Mouse (Mus musculus): ENCODE measurements at regions not wholly inside any gene's neighbourhood (a gene's known extent, or its start where the extent isn't known, plus 50 kb on each side); places are given as distances from the start of the nearest gene placed in this dataset.

DNA sequence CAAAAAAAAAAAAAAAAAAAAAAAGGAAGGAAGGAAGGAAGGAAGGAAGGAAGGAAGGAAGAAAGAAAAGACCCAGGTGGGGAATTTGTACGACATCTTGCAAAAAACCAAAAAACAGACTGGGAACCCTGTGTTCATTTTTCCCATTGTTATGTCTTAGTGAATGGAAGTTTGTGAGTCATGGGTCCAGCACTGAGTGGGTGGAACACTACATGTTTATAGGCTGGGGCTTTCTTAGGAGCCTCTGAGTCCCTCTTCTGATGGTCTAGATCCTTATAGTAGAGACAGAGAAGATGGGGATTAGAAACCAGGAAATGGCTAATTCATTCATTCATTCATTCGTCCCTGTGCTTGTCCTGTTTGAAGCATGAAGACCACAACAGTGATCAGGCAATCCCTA lies 105.5 kb downstream of the Tpra1 start:
- no peak for DNase-seq

DNA sequence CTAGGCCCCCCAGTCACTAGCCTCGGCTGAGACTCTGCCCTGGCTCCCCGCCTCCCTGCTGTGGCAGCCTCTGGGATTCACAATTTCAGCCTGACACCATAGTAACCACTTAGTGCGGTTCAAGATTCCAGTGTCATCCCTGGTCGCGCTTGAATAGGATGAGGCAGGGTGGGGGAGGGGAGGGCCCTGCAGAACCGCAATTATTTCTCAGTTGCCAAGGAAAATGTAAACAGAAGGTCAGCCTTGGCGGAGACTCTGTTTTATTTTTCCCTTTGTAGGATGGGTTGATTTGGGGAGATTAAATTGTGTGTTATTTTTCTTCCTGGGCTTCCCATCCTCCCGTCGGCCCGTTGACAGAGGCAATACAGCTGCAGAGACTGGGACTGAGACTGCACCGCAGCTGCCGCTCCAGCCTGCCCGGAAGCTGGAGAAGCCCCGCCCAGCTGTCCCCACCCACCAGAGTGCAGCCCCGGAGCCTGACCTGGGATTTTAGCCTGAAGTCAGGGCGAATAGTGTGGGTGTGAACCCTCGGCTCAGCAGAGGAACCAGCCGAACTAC lies 106.6 kb downstream of the Tpra1 start:
- peak; percentile 82 for DNase-seq

DNA sequence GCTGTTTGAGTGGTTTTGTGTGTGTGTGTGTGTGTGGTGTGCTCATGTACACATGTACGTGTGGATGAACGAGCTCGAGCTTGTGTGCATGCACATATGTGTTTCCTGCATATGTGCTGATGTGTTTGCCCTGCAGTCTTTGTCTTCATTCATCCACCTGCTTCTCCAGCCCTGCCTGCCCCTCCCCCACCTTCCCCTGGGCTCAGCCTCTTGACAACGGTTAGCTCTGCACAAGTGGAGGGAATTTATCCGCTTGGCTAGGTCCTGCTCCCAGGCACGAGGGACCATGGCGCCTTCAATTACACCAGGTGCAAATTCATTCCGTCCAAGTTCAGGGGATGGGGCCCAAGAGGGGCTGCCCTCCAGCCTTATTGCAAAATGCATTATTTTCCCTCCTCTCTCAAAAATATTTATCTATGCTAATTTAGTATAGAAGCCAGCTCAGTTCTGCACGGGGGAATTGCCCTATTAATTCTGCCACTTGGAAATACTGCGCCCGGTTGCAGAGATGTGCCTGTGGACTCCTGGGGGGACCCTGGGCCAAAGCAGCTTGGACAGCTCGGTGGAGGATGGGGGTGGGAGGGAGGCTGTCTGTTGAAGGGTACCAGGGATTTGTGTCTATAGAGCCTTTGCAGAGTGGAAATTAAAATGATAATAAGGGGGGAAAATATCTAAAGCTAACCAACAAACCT lies 111.1 kb downstream of the Tpra1 start:
- peak; percentile 94 for DNase-seq

DNA sequence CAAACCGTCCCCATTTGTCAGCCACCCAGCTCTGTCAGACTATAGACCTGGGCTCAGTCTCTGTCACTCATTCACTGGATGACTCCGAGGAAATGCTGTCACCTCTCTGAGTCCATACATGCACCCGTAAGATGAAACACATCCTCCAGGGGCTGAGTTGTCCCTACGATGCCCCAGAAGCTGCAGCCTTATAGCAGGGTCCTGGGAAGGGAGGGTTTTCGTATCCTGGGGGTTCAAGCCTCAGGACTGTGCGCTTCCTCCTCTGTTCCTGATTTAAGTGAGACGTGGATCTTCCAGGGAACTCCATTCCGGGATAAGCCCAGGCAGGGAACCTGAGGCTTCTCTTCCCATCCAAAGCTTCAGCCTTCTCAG lies 111.6 kb downstream of the Tpra1 start:
- no peak for DNase-seq

DNA sequence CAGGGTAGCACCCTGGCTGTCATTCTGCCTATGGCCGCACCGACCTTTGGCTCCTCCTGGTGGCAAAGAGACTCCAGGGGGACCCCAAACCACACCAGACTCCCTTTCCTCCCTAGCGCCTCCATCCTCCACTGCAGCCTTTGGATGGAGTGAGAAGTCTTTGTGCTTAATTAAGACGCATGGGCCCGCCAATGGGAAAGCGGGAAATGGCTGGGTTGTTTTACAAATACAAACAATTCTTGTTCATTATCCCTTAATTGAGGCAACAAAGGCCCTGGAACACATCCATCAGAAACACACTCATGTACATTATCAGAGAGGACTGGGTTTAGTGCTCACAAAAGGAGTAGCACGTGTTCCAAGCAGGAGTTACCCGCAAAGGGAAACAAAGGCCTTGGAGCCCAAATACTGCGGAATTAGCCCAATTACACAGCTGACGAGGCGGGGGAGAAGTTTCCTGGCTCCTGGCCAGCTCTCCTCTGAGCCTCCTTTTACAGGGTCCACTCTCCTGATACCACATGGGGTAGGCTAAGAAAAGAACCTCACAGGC lies 122.1 kb downstream of the Tpra1 start:
- DNase-seq = peak; percentile 92

DNA sequence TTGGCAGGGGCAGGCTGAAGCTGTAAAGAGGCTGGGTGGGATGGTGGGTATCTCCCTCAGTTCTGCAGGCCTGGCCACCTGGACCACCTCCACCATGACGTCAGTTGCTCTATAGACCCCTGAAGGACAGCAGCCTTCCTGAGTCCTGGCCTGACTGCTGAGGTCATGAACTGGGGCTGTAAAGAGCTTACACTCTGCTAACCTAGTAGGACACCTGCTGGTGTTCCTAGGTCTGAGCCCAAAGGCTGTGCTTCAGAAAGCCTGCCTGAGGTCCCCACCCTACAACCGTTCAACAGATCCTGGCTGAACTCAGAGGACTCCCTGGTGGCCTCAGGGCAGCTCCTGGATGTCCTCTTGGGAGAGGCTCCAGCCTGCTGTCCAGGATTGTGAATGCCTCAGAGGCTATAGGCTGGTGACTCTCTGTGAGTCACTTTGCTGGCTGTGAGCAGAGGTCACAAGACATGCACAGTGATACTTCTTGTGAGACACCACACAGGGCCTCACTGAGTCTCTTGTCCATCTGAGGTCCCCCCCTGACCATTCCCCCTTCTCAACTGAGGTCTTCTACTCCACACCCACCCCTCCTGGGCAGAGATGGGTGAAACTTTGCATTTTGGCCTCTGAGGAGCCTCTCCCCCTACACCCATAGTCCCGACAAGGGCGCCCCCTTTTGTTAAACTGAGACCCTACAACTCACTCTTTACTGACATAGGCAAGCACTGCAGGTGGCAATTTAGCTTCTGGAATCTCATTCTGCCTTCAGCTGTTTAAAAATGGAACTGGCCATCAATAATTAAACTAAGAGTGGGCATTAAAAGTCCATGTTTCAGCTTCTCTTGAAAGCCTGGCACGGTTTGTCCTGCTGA lies 131.6 kb downstream of the Tpra1 start:
- peak; percentile 42 for DNase-seq

DNA sequence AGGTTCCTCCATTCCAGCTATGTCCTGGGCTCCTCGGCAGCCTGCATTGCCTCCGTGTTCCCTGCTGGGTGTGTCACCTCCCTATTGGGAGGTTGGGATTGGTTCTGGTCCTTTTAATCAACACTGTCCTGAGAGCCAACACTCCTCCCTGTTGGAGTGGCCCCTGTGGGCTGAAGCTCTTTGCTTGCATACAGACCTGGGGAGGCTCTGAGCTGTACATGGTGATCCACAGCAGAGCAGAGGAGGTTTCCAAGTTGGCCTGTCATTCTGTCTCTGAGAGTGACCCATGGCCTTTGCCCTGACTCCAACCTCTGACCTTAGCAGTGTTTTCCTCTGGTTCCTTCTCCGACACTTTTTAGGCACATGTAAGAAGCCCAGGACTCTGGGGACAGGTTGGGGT lies 132.4 kb downstream of the Tpra1 start:
- no peak for DNase-seq

DNA sequence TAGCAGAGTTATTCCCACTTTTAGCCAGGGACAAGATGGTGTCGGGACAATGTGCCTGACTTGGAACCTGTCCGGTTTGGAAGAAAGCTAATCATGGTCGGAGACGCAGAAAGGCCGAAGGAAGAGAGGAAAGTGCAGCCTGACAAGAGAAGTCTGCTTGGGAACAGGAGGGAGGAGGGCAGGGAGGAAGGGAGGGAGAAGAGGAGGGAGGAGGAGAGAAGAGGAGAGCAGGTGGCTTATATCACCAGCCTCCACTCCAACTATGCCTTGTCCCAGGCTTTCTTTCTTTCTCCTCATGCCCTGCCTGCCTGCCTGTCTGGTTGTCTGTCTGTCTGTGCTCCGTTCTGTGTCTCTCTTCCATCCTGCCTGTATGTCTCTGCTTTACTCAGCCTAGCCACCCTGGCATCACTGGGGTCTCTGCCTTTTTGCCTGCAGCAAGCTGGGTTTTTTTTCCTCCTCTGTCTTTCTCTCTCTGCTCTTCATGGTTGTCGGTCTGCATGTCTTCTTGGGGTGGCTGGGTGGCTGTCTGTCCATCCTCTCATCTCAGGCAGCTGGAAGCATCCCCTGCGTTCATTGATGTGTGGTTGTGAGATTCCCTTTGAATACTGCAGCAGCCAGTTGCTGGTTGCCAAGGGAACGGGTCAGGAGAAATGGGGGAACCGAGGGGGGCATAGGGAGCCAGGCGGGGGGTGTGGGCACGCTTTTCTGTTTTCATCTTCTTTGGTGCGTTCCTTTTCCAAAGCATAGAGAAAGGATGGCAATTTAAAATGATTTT lies 133.2 kb downstream of the Tpra1 start:
- DNase-seq = peak; percentile 77

DNA sequence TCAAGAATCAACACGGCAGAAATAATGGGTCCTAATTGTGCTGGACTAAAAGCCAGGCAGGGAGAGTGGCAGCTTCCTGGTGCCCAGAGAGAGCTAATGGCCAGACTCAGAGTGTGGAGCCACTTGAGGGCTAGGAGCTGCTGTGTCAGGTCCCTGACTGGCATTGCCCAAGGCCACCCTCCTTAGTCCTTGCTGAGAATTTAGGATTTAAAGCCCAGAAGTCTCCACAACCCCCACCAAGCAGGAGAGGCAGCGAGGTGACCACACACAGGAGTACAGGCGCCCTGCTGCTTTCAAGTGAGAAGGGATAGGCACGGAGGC lies 133.7 kb downstream of the Tpra1 start:
- no peak for DNase-seq

DNA sequence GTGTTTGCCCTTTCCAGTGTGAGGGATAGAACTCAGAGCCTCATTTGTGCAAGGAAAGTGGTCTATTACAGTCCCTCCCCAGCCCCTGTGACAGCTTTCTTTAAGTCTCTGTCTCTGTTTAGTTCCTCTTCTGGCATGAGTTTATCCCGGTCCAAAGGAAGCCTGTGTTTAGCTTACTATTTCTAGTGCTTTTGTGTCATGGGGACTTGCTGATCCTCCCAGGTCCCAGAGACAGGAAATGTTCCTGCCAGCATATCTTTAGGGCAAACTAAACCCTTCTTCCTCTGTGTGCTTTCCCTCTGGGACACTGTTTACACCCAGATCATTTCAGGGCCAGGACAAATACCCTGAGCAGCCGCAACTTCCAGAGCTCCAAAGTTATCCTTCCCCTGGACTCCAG lies 135.3 kb downstream of the Tpra1 start:
- DNase-seq = no peak

DNA sequence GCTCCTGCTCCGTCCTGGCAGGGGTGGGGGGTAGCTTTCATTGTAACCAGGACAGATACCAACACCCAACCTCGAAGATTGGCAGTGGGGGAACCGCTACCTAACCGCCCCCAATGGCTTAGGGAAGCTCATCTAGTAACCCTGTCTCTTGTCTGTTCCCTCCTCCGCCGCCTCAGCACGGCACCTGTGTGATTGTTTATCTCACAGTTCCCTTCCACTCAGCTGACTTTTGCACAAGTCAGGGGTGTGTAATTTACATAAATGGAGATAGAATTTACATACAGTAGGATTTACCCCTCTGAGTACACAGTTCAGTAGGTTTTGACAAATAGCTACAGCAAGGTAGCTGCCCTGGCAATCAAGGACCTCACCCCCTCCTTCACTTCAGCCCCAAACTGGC lies 135.8 kb downstream of the Tpra1 start:
- no peak for DNase-seq

DNA sequence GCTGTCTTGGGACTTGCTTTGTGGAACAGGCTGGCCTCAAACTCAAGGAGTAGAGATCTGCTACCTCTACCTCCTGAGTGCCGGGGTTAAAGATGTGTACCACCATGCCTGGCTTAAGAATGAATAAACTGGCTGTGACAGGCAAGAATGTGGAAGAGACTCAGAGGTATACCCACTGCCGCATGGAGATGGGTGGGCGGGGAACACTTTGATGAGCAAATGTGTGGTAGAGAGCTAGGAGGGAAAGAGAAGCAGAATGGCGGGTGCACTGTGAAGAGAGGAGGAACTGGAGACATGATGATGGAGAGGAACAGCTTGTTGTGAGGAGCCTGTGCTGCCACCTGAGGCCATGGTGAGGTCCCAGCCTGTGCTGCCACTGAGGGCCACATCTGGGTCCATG lies 138.9 kb downstream of the Tpra1 start:
- no peak for DNase-seq

DNA sequence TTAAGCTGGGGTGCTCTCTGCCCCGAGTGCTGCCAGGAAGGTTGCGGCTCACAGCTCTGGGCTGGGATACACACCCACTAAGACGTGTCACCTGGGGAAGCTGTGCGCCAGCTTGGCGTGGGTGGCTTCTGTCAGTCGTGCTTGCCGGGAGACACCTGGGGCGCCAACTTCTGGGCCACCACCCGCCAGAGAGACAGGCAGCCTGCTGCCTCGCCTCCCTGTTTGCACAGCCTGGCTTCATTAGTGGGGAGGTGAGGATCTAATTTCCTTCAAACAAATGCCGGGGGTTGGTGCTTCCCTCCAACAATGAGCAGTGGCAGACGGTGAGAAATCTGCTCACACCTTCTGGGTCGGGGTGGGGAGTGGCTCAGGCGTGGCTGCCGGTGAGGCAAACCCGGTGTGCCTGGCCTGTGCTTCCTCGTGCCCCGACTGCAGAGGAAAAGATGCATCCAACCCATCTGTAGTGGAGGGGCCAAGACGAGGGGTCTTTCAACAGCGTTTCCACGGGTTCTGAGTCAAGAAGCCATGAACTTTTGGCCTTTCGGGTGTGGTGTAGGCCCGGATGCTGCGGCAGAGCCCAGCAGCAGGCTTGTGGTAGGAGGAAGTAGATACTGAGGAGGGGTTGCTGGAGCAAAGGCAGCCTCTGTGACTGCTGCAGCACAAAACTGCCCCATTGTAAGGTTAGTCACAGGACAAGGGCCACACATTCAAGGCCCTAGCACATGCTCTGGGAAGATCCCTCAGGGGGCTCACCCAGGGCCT lies 140.6 kb downstream of the Tpra1 start:
- no peak for DNase-seq

DNA sequence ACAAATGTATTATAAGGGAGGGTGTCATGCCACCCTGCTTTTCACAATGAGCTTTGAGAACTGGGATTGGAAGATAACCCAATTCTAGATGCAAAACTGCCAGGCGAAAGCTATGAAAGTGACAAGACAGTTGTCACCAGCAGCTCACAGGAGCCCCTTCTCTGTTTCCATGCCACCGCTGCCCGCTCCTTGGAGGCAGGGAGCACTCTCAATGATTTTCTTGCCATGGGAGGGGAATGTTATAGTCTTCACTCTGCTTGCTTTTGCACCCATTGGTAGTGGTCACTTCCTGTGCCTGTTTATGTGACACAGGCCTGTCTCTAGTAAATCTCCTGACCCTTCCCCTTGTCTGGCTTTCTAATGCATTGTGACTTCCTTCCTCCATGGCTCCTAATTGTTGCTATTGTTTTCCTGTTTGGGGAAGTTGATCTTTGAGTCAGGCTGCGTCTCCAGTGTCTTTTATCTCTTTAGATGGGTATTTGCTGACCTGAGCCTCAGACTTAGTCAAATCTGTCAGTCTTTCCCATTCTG lies 143.4 kb downstream of the Tpra1 start:
- DNase-seq = no peak

DNA sequence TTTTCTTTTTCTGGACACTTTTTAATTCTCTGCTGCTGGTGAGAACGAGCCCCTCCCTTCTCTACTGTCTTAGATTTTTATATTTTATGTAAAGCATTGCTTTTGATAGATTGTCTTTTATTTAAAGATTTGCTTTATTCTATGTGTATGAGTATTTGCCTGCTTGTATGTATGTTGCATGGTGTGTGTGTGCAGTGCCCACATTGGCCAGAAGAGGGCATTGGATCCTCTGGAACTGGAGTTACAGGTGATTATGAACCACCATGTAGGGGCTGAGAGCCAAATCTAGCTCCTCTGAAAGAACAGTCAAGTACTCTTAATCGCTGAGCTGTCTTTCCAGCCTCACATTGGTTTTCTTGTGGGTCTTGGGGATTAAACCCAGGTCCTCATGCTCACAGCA lies 144.4 kb downstream of the Tpra1 start:
- DNase-seq = no peak

DNA sequence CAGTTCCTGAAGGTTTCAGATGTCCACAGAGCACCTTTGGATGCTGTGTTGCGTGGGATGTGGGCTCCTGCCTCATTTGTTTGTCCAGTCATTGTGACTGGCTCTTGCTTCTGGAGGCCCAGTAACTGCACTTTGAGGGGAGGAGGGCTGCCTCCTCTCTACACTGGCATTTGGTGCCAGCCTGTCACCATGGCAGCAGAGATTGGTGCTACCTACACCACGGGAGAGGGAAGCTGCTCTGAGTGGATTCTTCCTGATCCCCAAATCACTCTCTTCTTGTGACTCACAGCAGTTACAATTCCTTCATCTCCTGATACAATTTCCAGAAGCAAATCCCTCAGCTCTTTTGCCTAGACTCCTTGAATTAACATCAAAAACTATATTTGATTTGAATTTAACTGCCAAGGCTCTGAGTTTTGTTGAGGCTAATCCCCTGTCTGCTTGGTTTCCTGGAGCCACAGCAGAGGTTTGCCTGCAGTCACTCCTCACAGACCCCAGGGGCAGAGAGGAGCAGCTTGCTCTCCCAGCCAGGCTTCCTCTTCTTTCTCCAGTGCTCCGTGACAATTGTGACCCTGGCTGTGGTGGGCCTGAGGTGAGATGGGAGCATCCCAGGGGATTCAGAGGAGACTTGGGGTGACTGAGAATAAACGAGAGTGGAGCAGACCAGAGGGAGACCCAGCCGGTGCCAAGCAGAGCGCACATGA lies 145.7 kb downstream of the Tpra1 start:
- no peak for DNase-seq

DNA sequence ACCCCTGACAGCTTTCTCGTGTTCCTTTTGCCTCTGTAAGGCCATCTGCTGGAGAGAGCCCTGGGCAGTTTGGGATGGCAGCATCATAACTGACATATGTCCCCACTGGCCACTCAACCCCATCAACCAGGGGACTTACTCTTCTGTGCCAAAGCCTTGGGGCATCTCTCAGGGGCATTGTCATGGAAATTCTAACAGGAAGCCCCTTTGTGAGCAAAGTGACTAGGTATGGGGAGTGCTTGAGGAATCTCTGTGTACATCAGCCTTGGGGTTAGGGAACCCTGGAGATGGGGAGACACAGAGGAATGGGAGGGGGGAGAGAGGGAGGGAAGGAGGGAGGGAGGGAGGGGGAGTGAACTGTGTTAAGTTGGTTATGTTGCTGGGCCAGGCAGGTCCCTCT lies 147.2 kb downstream of the Tpra1 start:
- DNase-seq = no peak

DNA sequence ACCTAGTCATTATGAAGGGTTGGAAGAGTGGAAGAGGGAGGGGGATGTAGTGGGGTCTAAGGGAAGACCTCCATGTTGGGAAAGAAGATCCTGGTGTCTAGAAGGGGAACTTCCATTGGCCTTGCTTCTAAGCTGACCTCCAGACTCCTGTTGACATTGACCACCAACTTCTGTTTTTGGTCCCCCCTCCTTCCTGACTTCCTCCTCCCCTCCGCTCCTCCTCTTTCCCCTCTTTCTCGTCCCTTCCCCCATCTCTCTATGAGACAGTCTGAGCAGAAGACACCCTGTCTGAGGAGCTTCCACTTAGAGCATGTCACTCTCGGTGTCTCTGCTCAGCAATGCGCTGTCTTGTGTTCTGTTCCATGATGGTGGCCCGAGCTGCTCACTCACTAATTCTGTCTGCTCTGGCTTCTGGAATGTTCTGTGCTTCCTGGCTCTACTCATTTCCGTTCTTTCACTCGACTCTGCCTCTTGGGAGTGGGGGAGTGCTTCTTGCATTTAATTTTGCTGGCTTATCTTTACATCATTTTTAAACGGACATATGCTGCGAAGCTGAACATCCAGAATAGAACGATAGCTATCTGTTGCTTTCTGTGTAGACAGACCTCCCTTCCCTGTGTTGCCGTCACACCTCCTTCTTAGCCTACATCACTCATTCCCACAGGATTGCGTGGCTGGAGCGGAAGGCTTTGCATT lies 148.7 kb downstream of the Tpra1 start:
- no peak for DNase-seq

DNA sequence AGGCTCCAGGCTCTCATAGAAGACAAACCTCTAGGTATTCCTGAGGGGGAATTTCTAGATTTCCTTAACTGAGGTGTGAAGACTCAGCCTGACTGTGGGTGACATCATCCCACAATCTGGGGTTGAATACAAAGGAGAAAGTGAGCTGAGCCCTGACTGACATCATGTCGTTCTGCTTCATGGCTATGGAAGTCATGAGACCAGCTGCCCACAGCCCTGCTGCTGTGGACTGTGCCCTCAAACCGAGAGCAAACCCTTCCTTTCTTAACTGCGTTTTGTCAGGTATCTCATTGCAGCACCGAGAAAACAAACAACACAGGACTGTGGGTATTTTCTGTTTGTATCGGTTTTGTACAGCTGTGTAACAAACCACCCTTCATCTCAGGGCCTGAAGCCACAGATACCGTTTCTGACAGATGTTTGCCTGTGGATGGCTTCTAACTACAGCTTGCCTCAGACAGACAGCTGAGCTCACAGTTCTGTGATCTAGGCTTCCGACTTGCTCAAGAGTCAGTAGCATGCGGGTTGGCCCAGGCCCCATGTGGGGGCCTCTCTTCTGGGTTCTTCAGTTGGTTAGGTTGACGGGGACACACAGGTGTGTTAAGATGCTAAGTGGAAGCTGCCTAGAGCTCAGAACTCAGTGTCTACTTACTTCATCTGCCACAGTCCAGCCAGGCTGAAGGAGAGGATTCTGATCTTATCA lies 150.9 kb downstream of the Tpra1 start:
- no peak for DNase-seq

DNA sequence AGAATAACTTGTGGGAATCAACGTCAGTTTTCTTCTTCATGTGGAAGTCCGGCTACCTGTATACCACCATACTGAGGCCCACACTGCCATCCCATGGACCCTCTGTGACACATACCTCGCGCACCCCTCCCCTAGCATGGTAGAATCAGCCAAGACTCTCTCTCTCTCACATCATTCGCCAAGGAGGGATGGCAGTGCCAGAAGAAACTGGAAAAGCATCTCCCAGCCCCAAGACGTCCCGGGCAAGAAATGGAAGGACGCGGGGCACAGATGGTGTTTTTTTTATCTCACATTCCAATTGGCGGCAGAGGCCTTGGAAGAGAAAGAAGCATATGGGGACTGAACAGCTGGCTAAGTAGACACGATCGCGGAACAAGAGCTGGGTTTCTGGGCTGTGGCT lies 152.0 kb downstream of the Tpra1 start:
- DNase-seq = no peak
